Mouse (Mus musculus): Measurements from ENCODE around the gene Muc1. TPM values are rescaled to one million over a fixed set of nuclear protein-coding genes. Genes with fewer than 3 reads are reported as not detected.

Muc1 gene
- 2.8 and 52.8 TPM in 2 replicates for polyA plus RNA-seq (2012; rRNA removed; ENCODE audit: low replicate concordance)

GRCm38 (mm10) chr3:89228836-89229235, at the start of gene Muc1:
Gene Muc1, plus strand, starts transcription at chr3:89229057.

GRCm38 (mm10) chr3:89183058-89183958, 45.5 kb upstream of the Muc1 start, which contains the start of gene Fam189b:
Gene Fam189b, plus strand, starts transcription at chr3:89183143.

GRCm38 (mm10) chr3:89202253-89203141, 26.4 kb upstream of the Muc1 start, which contains the start of gene Gba:
Gene Gba, plus strand, starts transcription at chr3:89202928.

GRCm38 (mm10) chr3:89214681-89215411, 14.0 kb upstream of the Muc1 start, which contains the start of gene Thbs3:
Gene Thbs3, plus strand, starts transcription at chr3:89215180.

GRCm38 (mm10) chr3:89226900-89227299, 2.0 kb upstream of the Muc1 start, which contains the start of gene Mtx1:
Gene Mtx1, minus strand, starts transcription at chr3:89227088.

GRCm38 (mm10) chr3:89245688-89246171, 16.9 kb downstream of the Muc1 start, which contains the start of gene Krtcap2:
Gene Krtcap2, plus strand, starts transcription at chr3:89245966.

GRCm38 (mm10) chr3:89246261-89247100, 17.6 kb downstream of the Muc1 start, which contains the start of gene Trim46:
Gene Trim46, minus strand, starts transcription at chr3:89246309.

GRCm38 (mm10) chr3:89259076-89259475, 30.2 kb downstream of the Muc1 start, which contains the start of gene Dpm3:
Gene Dpm3, plus strand, starts transcription at chr3:89259358.

GRCm38 (mm10) chr3:89270051-89270755, 41.3 kb downstream of the Muc1 start, which contains the start of gene Slc50a1:
Gene Slc50a1, minus strand, starts transcription at chr3:89270570.

GRCm38 (mm10) chr3:89280606-89281511, 52.0 kb downstream of the Muc1 start, which contains the start of gene Efna1:
Gene Efna1, minus strand, starts transcription at chr3:89281142.

Other genes with a start within 250 kb of the Muc1 start
- 34.6 and 53.0 TPM in 2 replicates for gene Rusc1, start 135.7 kb upstream of the Muc1 start, polyA plus RNA-seq (2012; rRNA removed; ENCODE audit: low replicate concordance)
- gene Gm43738, start 128.0 kb upstream of the Muc1 start, polyA plus RNA-seq (2012; rRNA removed; ENCODE audit: low replicate concordance), result not detected in 2 replicates
- gene Fdps, start 127.1 kb upstream of the Muc1 start, polyA plus RNA-seq (2012; rRNA removed; ENCODE audit: low replicate concordance), result 79.2 and 117 TPM in 2 replicates
- gene Pklr, start 92.9 kb upstream of the Muc1 start, polyA plus RNA-seq (2012; rRNA removed; ENCODE audit: low replicate concordance), result 1.9 TPM in 1 of 2 replicates, not detected in the other
- 0.11 and 1.8 TPM in 2 replicates for gene Hcn3, start 68.9 kb upstream of the Muc1 start, polyA plus RNA-seq (2012; rRNA removed; ENCODE audit: low replicate concordance)
- 52.1 and 101 TPM in 2 replicates for gene Clk2, start 64.3 kb upstream of the Muc1 start, polyA plus RNA-seq (2012; rRNA removed; ENCODE audit: low replicate concordance)
- 176 and 177 TPM in 2 replicates for gene Scamp3, start 51.6 kb upstream of the Muc1 start, polyA plus RNA-seq (2012; rRNA removed; ENCODE audit: low replicate concordance)
- 30.0 and 81.4 TPM in 2 replicates for gene Fam189b, start 45.9 kb upstream of the Muc1 start, polyA plus RNA-seq (2012; rRNA removed; ENCODE audit: low replicate concordance)
- 119 and 134 TPM in 2 replicates for gene Gba, start 26.1 kb upstream of the Muc1 start, polyA plus RNA-seq (2012; rRNA removed; ENCODE audit: low replicate concordance)
- 55.5 and 268 TPM in 2 replicates for gene Thbs3, start 13.9 kb upstream of the Muc1 start, polyA plus RNA-seq (2012; rRNA removed; ENCODE audit: low replicate concordance)
- 170 and 192 TPM in 2 replicates for gene Mtx1, start 2.0 kb upstream of the Muc1 start, polyA plus RNA-seq (2012; rRNA removed; ENCODE audit: low replicate concordance)
- 112 and 194 TPM in 2 replicates for gene Krtcap2, start 16.9 kb downstream of the Muc1 start, polyA plus RNA-seq (2012; rRNA removed; ENCODE audit: low replicate concordance)
- gene Trim46, start 17.3 kb downstream of the Muc1 start, polyA plus RNA-seq (2012; rRNA removed; ENCODE audit: low replicate concordance), result 5.0 and 16.6 TPM in 2 replicates
- 369 and 505 TPM in 2 replicates for gene Dpm3, start 30.3 kb downstream of the Muc1 start, polyA plus RNA-seq (2012; rRNA removed; ENCODE audit: low replicate concordance)
- 187 and 197 TPM in 2 replicates for gene Slc50a1, start 41.5 kb downstream of the Muc1 start, polyA plus RNA-seq (2012; rRNA removed; ENCODE audit: low replicate concordance)
- gene Efna1, start 52.1 kb downstream of the Muc1 start, polyA plus RNA-seq (2012; rRNA removed; ENCODE audit: low replicate concordance), result 42.8 and 59.6 TPM in 2 replicates
- 0.56 and 5.8 TPM in 2 replicates for gene Efna3, start 93.9 kb downstream of the Muc1 start, polyA plus RNA-seq (2012; rRNA removed; ENCODE audit: low replicate concordance)
- 3.7 and 48.7 TPM in 2 replicates for gene Efna4, start 109.0 kb downstream of the Muc1 start, polyA plus RNA-seq (2012; rRNA removed; ENCODE audit: low replicate concordance)
- 211 and 374 TPM in 2 replicates for gene Adam15, start 120.9 kb downstream of the Muc1 start, polyA plus RNA-seq (2012; rRNA removed; ENCODE audit: low replicate concordance)
- 2.2 and 6.3 TPM in 2 replicates for gene Dcst2, start 132.9 kb downstream of the Muc1 start, polyA plus RNA-seq (2012; rRNA removed; ENCODE audit: low replicate concordance)
- 1.1 and 4.6 TPM in 2 replicates for gene Dcst1, start 136.2 kb downstream of the Muc1 start, polyA plus RNA-seq (2012; rRNA removed; ENCODE audit: low replicate concordance)
- gene Zbtb7b, start 165.7 kb downstream of the Muc1 start, polyA plus RNA-seq (2012; rRNA removed; ENCODE audit: low replicate concordance), result 69.1 and 111 TPM in 2 replicates
- 0.24 TPM in 1 of 2 replicates, not detected in the other for gene Lenep, start 173.7 kb downstream of the Muc1 start, polyA plus RNA-seq (2012; rRNA removed; ENCODE audit: low replicate concordance)
- gene Flad1, start 182.8 kb downstream of the Muc1 start, polyA plus RNA-seq (2012; rRNA removed; ENCODE audit: low replicate concordance), result 62.8 and 93.5 TPM in 2 replicates
- 46.2 and 57.2 TPM in 2 replicates for gene Cks1b, start 189.3 kb downstream of the Muc1 start, polyA plus RNA-seq (2012; rRNA removed; ENCODE audit: low replicate concordance)
- 109 and 199 TPM in 2 replicates for gene Shc1, start 189.4 kb downstream of the Muc1 start, polyA plus RNA-seq (2012; rRNA removed; ENCODE audit: low replicate concordance)
- gene Pygo2, start 201.2 kb downstream of the Muc1 start, polyA plus RNA-seq (2012; rRNA removed; ENCODE audit: low replicate concordance), result 30.5 and 69.3 TPM in 2 replicates
- 53.4 and 121 TPM in 2 replicates for gene Pbxip1, start 207.6 kb downstream of the Muc1 start, polyA plus RNA-seq (2012; rRNA removed; ENCODE audit: low replicate concordance)
- 67.3 and 96.9 TPM in 2 replicates for gene Pmvk, start 225.5 kb downstream of the Muc1 start, polyA plus RNA-seq (2012; rRNA removed; ENCODE audit: low replicate concordance)

Measured in subcutaneous adipose tissue, adult 2 months (tissue).